Mouse (Mus musculus): ENCODE data around the gene Emx2. TPM values are rescaled to one million over a fixed set of nuclear protein-coding genes. Genes with fewer than 3 reads are reported as not detected.

Emx2 gene
- polyA plus RNA-seq (2015; fragmentation: Nextera tagmentation; extraction: Ambion mirVana), result 15.6 and 18.2 TPM in 2 replicates

GRCm38 (mm10) chr19:59457951-59458742, at the start of gene Emx2:
Gene Emx2 (plus strand): TSS chr19:59458372.
- H3K27ac ChIP-seq (replicated peaks), result peak within 1 kb of the TSS; percentile 84
- H3K9me3 ChIP-seq (replicated peaks), result no peaks in the 10 kb centered on the region
- H3K27me3 ChIP-seq, result peaks cover 80% of the 10 kb centered on the region
- H3K36me3 ChIP-seq, result no peaks in the 10 kb centered on the region
- ATAC-seq (ENCODE audit: insufficient number of reproducible peaks, low FRiP score, low TSS enrichment, low read depth), result peak; percentile 64
- H3K4me1 ChIP-seq, result peaks cover 41% of the 10 kb centered on the region
- peak within 1 kb of the TSS; percentile 47 for H3K4me3 ChIP-seq (replicated peaks)
- H3K9ac ChIP-seq, result peak within 1 kb of the TSS; percentile 57
- under 1% methylated on average over 57 of the region's 58 CpGs for WGBS
- peak within 1 kb of the TSS; percentile 60 for H3K4me2 ChIP-seq (replicated peaks)

GRCm38 (mm10) chr19:59414128-59414527, 44.0 kb upstream of the Emx2 start:
- WGBS, result 60% methylated on average over 5 of the region's 5 CpGs
- H3K9me3 ChIP-seq (replicated peaks), result no peaks in the 10 kb centered on the region

GRCm38 (mm10) chr19:59418024-59418423, 40.1 kb upstream of the Emx2 start:
- ATAC-seq (ENCODE audit: insufficient number of reproducible peaks, low FRiP score, low TSS enrichment, low read depth), result peak; percentile 29; the same call in 1 of the 2 replicates
- Histone ChIP-seq H3K4me3 (replicated peaks) (no peak overlapping the region), H3K36me3 (no peaks in the 10 kb centered on the region), H3K4me2 (replicated peaks) (peak overlapping the region; percentile 30), H3K27me3 (peaks cover 6% of the 10 kb centered on the region), H3K4me1 (peaks cover 10% of the 10 kb centered on the region; the same call in 1 of the 2 replicates), H3K9me3 (replicated peaks) (no peaks in the 10 kb centered on the region), H3K27ac (replicated peaks) (no peak overlapping the region), H3K9ac (no peak overlapping the region)
- 2% methylated on average over 15 of the region's 15 CpGs for WGBS

More at GRCm38 (mm10) chr19:59414128-59414527, 44.0 kb upstream of the Emx2 start:
- Histone ChIP-seq H3K27me3 (no peaks in the 10 kb centered on the region; the same call in 1 of the 2 replicates), H3K4me2 (replicated peaks) (no peak overlapping the region), H3K9ac (no peak overlapping the region), H3K27ac (replicated peaks) (no peak overlapping the region), H3K4me3 (replicated peaks) (no peak overlapping the region), H3K36me3 (no peaks in the 10 kb centered on the region), H3K4me1 (0 out of 2 replicates have a peak, but pooled peaks cover 3% of the 10 kb centered on the region)
- no peak for ATAC-seq (ENCODE audit: insufficient number of reproducible peaks, low FRiP score, low TSS enrichment, low read depth)

GRCm38 (mm10) chr19:59418671-59419070, 39.5 kb upstream of the Emx2 start:
- H3K4me2 ChIP-seq (replicated peaks), result no peak overlapping the region
- H3K27me3 ChIP-seq, result peaks cover 6% of the 10 kb centered on the region
- no peak overlapping the region for H3K4me3 ChIP-seq (replicated peaks)
- H3K27ac ChIP-seq (replicated peaks), result no peak overlapping the region
- no peak for ATAC-seq (ENCODE audit: insufficient number of reproducible peaks, low FRiP score, low TSS enrichment, low read depth)
- no peaks in the 10 kb centered on the region for H3K36me3 ChIP-seq
- WGBS, result 65% methylated on average over 6 of the region's 6 CpGs
- no peaks in the 10 kb centered on the region for H3K9me3 ChIP-seq (replicated peaks)
- peaks cover 11% of the 10 kb centered on the region; the same call in 1 of the 2 replicates for H3K4me1 ChIP-seq
- no peak overlapping the region for H3K9ac ChIP-seq

GRCm38 (mm10) chr19:59422393-59422792, 35.8 kb upstream of the Emx2 start:
- Histone ChIP-seq H3K9ac (no peak overlapping the region), H3K9me3 (replicated peaks) (no peaks in the 10 kb centered on the region), H3K27ac (replicated peaks) (no peak overlapping the region), H3K36me3 (no peaks in the 10 kb centered on the region), H3K27me3 (peaks cover 6% of the 10 kb centered on the region), H3K4me3 (replicated peaks) (no peak overlapping the region), H3K4me2 (replicated peaks) (0 out of 2 replicates have a peak overlapping the region, but pooled peaks have one; percentile 10), H3K4me1 (peaks cover 27% of the 10 kb centered on the region)
- no peak for ATAC-seq (ENCODE audit: insufficient number of reproducible peaks, low FRiP score, low TSS enrichment, low read depth)
- WGBS, result 17% methylated on average over 8 of the region's 8 CpGs

GRCm38 (mm10) chr19:59423685-59424084, 34.5 kb upstream of the Emx2 start:
- peaks cover 6% of the 10 kb centered on the region for H3K27me3 ChIP-seq
- H3K4me3 ChIP-seq (replicated peaks), result no peak overlapping the region
- no peaks in the 10 kb centered on the region for H3K36me3 ChIP-seq
- WGBS, result 20% methylated on average over 6 of the region's 6 CpGs
- ATAC-seq (ENCODE audit: insufficient number of reproducible peaks, low FRiP score, low TSS enrichment, low read depth), result peak; percentile 34; the same call in 1 of the 2 replicates
- H3K9me3 ChIP-seq (replicated peaks), result no peaks in the 10 kb centered on the region
- 0 out of 2 replicates have a peak overlapping the region, but pooled peaks have one; percentile 6 for H3K4me2 ChIP-seq (replicated peaks)
- peaks cover 24% of the 10 kb centered on the region for H3K4me1 ChIP-seq
- no peak overlapping the region for H3K9ac ChIP-seq
- peak overlapping the region; percentile 28; the same call in 1 of the 2 replicates for H3K27ac ChIP-seq (replicated peaks)

- Histone ChIP-seq H3K4me3 (replicated peaks) (no peak overlapping the region), H3K9ac (no peak overlapping the region), H3K4me2 (replicated peaks) (no peak overlapping the region), H3K27ac (replicated peaks) (no peak overlapping the region), H3K4me1 (peaks cover 24% of the 10 kb centered on the region), H3K36me3 (no peaks in the 10 kb centered on the region), H3K9me3 (replicated peaks) (no peaks in the 10 kb centered on the region), H3K27me3 (peaks cover 4% of the 10 kb centered on the region; the same call in 1 of the 2 replicates)
- 36% methylated on average over 7 of the region's 7 CpGs for WGBS
- no peak for ATAC-seq (ENCODE audit: insufficient number of reproducible peaks, low FRiP score, low TSS enrichment, low read depth)
Observed at GRCm38 (mm10) chr19:59424975-59425374, 33.2 kb upstream of the Emx2 start.

GRCm38 (mm10) chr19:59432286-59432685, 25.9 kb upstream of the Emx2 start:
- no peak overlapping the region for H3K4me2 ChIP-seq (replicated peaks)
- WGBS, result 27% methylated on average over 6 of the region's 6 CpGs
- ATAC-seq (ENCODE audit: insufficient number of reproducible peaks, low FRiP score, low TSS enrichment, low read depth), result no peak
- H3K4me3 ChIP-seq (replicated peaks), result no peak overlapping the region
- peaks cover 28% of the 10 kb centered on the region for H3K4me1 ChIP-seq
- no peaks in the 10 kb centered on the region for H3K36me3 ChIP-seq
- H3K27me3 ChIP-seq, result no peaks in the 10 kb centered on the region
- H3K9ac ChIP-seq, result no peak overlapping the region
- H3K27ac ChIP-seq (replicated peaks), result no peak overlapping the region
- no peaks in the 10 kb centered on the region for H3K9me3 ChIP-seq (replicated peaks)

- H3K4me1 ChIP-seq, result peaks cover 23% of the 10 kb centered on the region
- ATAC-seq (ENCODE audit: insufficient number of reproducible peaks, low FRiP score, low TSS enrichment, low read depth), result no peak
- H3K27ac ChIP-seq (replicated peaks), result no peak overlapping the region
- no peak overlapping the region for H3K9ac ChIP-seq
- no peaks in the 10 kb centered on the region for H3K36me3 ChIP-seq
- peaks cover 79% of the 10 kb centered on the region for H3K27me3 ChIP-seq
- H3K9me3 ChIP-seq (replicated peaks), result no peaks in the 10 kb centered on the region
- H3K4me3 ChIP-seq (replicated peaks), result peak overlapping the region; percentile 30
- peak overlapping the region; percentile 45 for H3K4me2 ChIP-seq (replicated peaks)
- WGBS, result 13% methylated on average over 14 of the region's 14 CpGs
Observed at GRCm38 (mm10) chr19:59450561-59451135, 7.5 kb upstream of the Emx2 start.

GRCm38 (mm10) chr19:59451441-59451951, 6.7 kb upstream of the Emx2 start:
- no peaks in the 10 kb centered on the region for H3K9me3 ChIP-seq (replicated peaks)
- ATAC-seq (ENCODE audit: insufficient number of reproducible peaks, low FRiP score, low TSS enrichment, low read depth), result 0 out of 2 replicates have a peak, but pooled peaks have one; percentile 21
- H3K4me2 ChIP-seq (replicated peaks), result peak overlapping the region; percentile 45
- no peak overlapping the region for H3K27ac ChIP-seq (replicated peaks)
- peak overlapping the region; percentile 30 for H3K4me3 ChIP-seq (replicated peaks)
- peaks cover 87% of the 10 kb centered on the region for H3K27me3 ChIP-seq
- no peaks in the 10 kb centered on the region for H3K36me3 ChIP-seq
- H3K9ac ChIP-seq, result no peak overlapping the region; the same call in 1 of the 2 replicates
- H3K4me1 ChIP-seq, result peaks cover 30% of the 10 kb centered on the region
- 2% methylated on average over 31 of the region's 31 CpGs for WGBS

- no peak overlapping the region for H3K27ac ChIP-seq (replicated peaks)
- no peaks in the 10 kb centered on the region for H3K9me3 ChIP-seq (replicated peaks)
- no peak overlapping the region for H3K9ac ChIP-seq
- no peaks in the 10 kb centered on the region for H3K36me3 ChIP-seq
- 35% methylated on average over 4 of the region's 4 CpGs for WGBS
- no peak overlapping the region for H3K4me3 ChIP-seq (replicated peaks)
- no peak for ATAC-seq (ENCODE audit: insufficient number of reproducible peaks, low FRiP score, low TSS enrichment, low read depth)
- peaks cover 31% of the 10 kb centered on the region for H3K4me1 ChIP-seq
- H3K27me3 ChIP-seq, result peaks cover 92% of the 10 kb centered on the region
- no peak overlapping the region for H3K4me2 ChIP-seq (replicated peaks)
Observed at GRCm38 (mm10) chr19:59452321-59452720, 5.9 kb upstream of the Emx2 start.
